Mouse (Mus musculus): ENCODE data around the gene Rps19.
"Not testable (repeated sequence)": the region's sequence is repeated elsewhere in the genome, so short reads cannot be mapped to it uniquely, and the experiment has no call there.

Rps19 gene

GRCm38 (mm10) chr7:24877588-24877987, 6.6 kb upstream of the Rps19 start:
- DNase-seq: no peak

GRCm38 (mm10) chr7:24879620-24880019, 4.6 kb upstream of the Rps19 start:
- no peak for DNase-seq

GRCm38 (mm10) chr7:24882416-24883199, 1.6 kb upstream of the Rps19 start:
- DNase-seq: no peak

GRCm38 (mm10) chr7:24884693-24885291, 621 bp downstream of the Rps19 start:
- DNase-seq: no peak

GRCm38 (mm10) chr7:24885468-24886307, 1.5 kb downstream of the Rps19 start:
- no peak for DNase-seq

GRCm38 (mm10) chr7:24886308-24886633, 2.1 kb downstream of the Rps19 start:
- peak; percentile 45 to 50 for DNase-seq

- no peak for DNase-seq
Measured at GRCm38 (mm10) chr7:24887096-24887495, 2.9 kb downstream of the Rps19 start.

GRCm38 (mm10) chr7:24889431-24890220, 5.5 kb downstream of the Rps19 start:
- no peak for DNase-seq

GRCm38 (mm10) chr7:24890281-24891216, 6.4 kb downstream of the Rps19 start:
- DNase-seq: peak; percentile 82 to 87

- no peak for DNase-seq
Measured at GRCm38 (mm10) chr7:24891241-24892124, 7.3 kb downstream of the Rps19 start.

- no peak for DNase-seq
Measured at GRCm38 (mm10) chr7:24892125-24892583, 8.0 kb downstream of the Rps19 start.

GRCm38 (mm10) chr7:24895749-24896148, 11.6 kb downstream of the Rps19 start:
- DNase-seq: not testable (repeated sequence)

GRCm38 (mm10) chr7:24896269-24896668, 12.1 kb downstream of the Rps19 start:
- no peak for DNase-seq

GRCm38 (mm10) chr7:24897224-24897623, 13.1 kb downstream of the Rps19 start, which contains the start of gene Cd79a:
Gene Cd79a, plus strand, starts transcription at chr7:24897381.
- no peak for DNase-seq

GRCm38 (mm10) chr7:24897959-24898358, 13.8 kb downstream of the Rps19 start:
- DNase-seq: no peak

- DNase-seq: no peak
Measured at GRCm38 (mm10) chr7:24901114-24901513, 16.9 kb downstream of the Rps19 start.

GRCm38 (mm10) chr7:24901842-24902241, 17.7 kb downstream of the Rps19 start:
- peak in 1 of 2 experiments; percentile 39 for DNase-seq

- no peak for DNase-seq
Measured at GRCm38 (mm10) chr7:24902264-24902629, 18.1 kb downstream of the Rps19 start.

- DNase-seq: peak; percentile 64 to 66
Measured at GRCm38 (mm10) chr7:24902630-24903443, 18.7 kb downstream of the Rps19 start, which contains the start of gene Arhgef1. Gene Arhgef1, plus strand, starts transcription at chr7:24902912.

Measured in cerebellum, postnatal 10 days (tissue).